Mouse (Mus musculus) liver, adult 2 months (tissue): ENCODE measurements at regions not wholly inside any gene's neighbourhood (a gene's known extent, or its start where the extent isn't known, plus 50 kb on each side); places are given as distances from the start of the nearest gene placed in this dataset.

Source experiments
- CTCF ChIP-seq: fragments of 200-500 bp; IDR thresholded peaks from 2 replicates; pipeline ENCODE4 v1.5.1; 2011; ENCODE audit warnings: low read depth, low read length, control low read depth
- POLR2A ChIP-seq: fragments of 200-500 bp; IDR thresholded peaks from 2 replicates; pipeline ENCODE4 v1.6.1; 2011; ENCODE audit warnings: low read length, control low read depth; ENCODE audit not compliant: insufficient read depth; ENCODE audit errors: extremely low read depth

DNA sequence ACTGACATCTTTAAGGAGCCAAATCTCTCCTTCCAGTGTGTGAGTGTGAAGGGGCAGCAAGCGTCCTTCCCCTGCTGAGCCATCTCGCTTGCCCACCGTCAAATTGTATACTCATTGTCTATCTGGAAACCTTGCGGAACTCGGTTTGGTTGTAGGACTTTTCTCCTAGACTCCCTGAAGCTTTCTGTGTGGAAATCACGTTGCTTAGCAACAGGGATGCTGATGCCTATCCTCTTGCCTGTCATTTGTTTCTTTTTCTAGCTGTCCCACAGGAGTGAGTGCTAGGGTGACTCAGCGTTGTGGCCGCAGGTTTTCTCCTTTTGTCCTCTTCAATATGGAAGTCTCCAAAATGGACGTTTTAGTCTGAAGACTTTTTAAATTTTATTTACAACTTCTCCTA lies 131.5 kb upstream of the Nr5a2 start:
- TF ChIP-seq POLR2A (no peak), CTCF (no peak)
